Mouse (Mus musculus) ES-Bruce4 (cell line): ENCODE measurements around the gene Brwd1. TPM values are rescaled to one million over a fixed set of nuclear protein-coding genes. Genes with fewer than 3 reads are reported as not detected.
"Not testable (repeated sequence)": the region's sequence is repeated elsewhere in the genome, so short reads cannot be mapped to it uniquely, and the experiment has no call there.

Experiments
- H3K27ac ChIP-seq: 2 replicates; pipeline ENCODE4 v1.5.1; 2012; ENCODE audit warnings: low read length, inconsistent platforms; ENCODE audit not compliant: insufficient read depth
- H3K27me3 ChIP-seq: 2 replicates; pipeline ENCODE4 v1.6.1; 2012; ENCODE audit warnings: mild to moderate bottlenecking, low read length, inconsistent platforms; ENCODE audit not compliant: control insufficient read depth, poor library complexity, insufficient read depth, severe bottlenecking
- H3K36me3 ChIP-seq: 2 replicates; pipeline ENCODE4 v1.6.1; 2012; ENCODE audit warnings: inconsistent platforms, mild to moderate bottlenecking, low read length, moderate library complexity; ENCODE audit not compliant: control insufficient read depth, poor library complexity, insufficient read depth, severe bottlenecking
- H3K4me1 ChIP-seq: one replicate; pipeline ENCODE4 v1.8.1; 2011; ENCODE audit warnings: low read length; ENCODE audit not compliant: control insufficient read depth, insufficient read depth
- H3K4me3 ChIP-seq: 2 replicates; pipeline ENCODE4 v1.5.1; 2011; ENCODE audit warnings: low read depth, mild to moderate bottlenecking, low read length
- H3K9ac ChIP-seq: 2 replicates; pipeline ENCODE4 v1.6.1; 2012; ENCODE audit warnings: low read depth, mild to moderate bottlenecking, inconsistent platforms; ENCODE audit not compliant: poor library complexity, severe bottlenecking
- H3K9me3 ChIP-seq: replicated peaks from 2 replicates; pipeline ENCODE4 v1.6.1; 2012; ENCODE audit warnings: mild to moderate bottlenecking, low read length, inconsistent platforms; ENCODE audit not compliant: control insufficient read depth, poor library complexity, insufficient read depth, severe bottlenecking
- CTCF ChIP-seq: IDR thresholded peaks from one replicate; pipeline ENCODE4 v1.8.1; 2011; ENCODE audit warnings: low read depth, low read length
- EP300 ChIP-seq: IDR thresholded peaks from 2 replicates; pipeline ENCODE4 v1.6.1; 2011; ENCODE audit warnings: low read depth, low read length; ENCODE audit not compliant: insufficient read depth
- POLR2A ChIP-seq: IDR thresholded peaks from one replicate; pipeline ENCODE4 v1.8.1; 2011; ENCODE audit warnings: low read length; ENCODE audit not compliant: insufficient read depth
- polyA plus RNA-seq: library from polyadenylated mRNA; stranded (reverse); fragments of >200 nt; gene quantifications from 2 replicates; pipeline ENCODE4 v1.2.4, GENCODE M21; 2011; ENCODE audit warnings: low read depth; ENCODE audit not compliant: missing spikeins, insufficient read depth, insufficient read length

The Brwd1 gene
- polyA plus RNA-seq, 1 experiment, result 200 TPM

DNA sequence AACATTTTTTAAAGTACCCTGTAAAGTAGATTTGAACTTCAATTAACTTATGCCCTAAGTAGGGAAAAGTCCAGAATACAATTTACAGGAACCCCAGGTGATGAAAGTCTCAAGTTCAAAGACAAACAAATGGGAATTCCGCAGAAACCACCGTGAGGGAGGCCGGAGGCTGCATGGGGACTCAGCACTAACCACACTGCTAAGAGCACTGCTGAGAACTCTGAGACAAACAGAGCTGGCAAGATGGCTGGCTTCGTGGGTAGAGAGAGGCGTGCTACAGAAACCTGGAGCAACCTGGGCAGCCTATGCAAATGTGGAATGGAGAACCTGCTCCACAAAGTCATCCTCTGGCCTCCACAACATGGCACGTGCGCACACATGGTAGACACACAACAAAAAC lies 86.2 kb downstream of the Brwd1 start:
- TF ChIP-seq EP300 (no peak), POLR2A (no peak)
- no peak overlapping the region for H3K9ac ChIP-seq
- H3K4me3 ChIP-seq, result no peak overlapping the region
- no peaks in the 10 kb centered on the region for H3K4me1 ChIP-seq
- no peaks in the 10 kb centered on the region for H3K27me3 ChIP-seq
- peaks cover 18% of the 10 kb centered on the region for H3K36me3 ChIP-seq
- H3K27ac ChIP-seq, result no peak overlapping the region
- no peaks in the 10 kb centered on the region for H3K9me3 ChIP-seq

DNA sequence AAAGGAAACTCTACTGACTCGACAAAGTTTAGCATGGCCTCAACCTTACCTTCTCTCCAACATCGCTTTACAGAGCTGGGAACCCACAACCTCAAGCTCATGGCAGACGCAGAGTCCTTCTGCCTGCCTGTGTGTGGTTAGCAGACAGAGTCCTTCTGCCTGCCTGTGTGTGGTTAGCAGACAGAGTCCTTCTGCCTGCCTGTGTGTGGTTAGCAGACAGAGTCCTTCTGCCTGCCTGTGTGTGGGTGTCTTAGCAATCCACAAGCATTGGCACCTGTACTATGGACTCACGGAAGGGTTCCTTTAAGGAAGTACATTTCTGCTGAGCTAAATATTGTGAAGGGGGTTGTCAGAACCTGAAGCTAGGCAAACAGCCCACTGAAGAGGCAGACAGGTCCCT lies 87.8 kb downstream of the Brwd1 start:
- not testable (repeated sequence) for H3K27ac ChIP-seq, H3K9me3 ChIP-seq, H3K4me3 ChIP-seq, H3K9ac ChIP-seq, H3K36me3 ChIP-seq, H3K27me3 ChIP-seq, H3K4me1 ChIP-seq

DNA sequence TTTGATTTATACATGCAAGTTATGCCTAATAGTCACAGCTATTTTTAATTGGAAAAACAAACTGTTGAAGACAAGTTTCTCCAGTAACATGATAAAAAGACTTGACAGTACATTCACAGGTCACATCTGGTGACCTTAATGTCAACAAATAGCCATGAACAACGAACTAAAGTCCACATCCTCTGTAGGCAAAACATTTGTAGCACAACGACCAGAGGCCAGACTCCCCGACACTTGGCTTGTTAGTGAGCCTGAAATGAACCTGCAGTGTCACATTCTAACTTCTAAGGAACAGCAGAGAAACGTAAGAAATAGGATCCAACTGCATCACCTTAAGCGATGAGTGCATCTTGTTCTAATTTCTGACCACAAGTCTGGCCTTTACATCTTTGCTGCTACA lies 89.7 kb downstream of the Brwd1 start:
- no peak overlapping the region for H3K4me3 ChIP-seq
- TF ChIP-seq POLR2A (no peak), EP300 (no peak), CTCF (no peak)
- H3K27me3 ChIP-seq, result no peaks in the 10 kb centered on the region
- H3K4me1 ChIP-seq, result no peaks in the 10 kb centered on the region
- peaks cover 9% of the 10 kb centered on the region for H3K36me3 ChIP-seq
- no peak overlapping the region for H3K9ac ChIP-seq
- no peaks in the 10 kb centered on the region for H3K9me3 ChIP-seq
- H3K27ac ChIP-seq, result no peak overlapping the region

DNA sequence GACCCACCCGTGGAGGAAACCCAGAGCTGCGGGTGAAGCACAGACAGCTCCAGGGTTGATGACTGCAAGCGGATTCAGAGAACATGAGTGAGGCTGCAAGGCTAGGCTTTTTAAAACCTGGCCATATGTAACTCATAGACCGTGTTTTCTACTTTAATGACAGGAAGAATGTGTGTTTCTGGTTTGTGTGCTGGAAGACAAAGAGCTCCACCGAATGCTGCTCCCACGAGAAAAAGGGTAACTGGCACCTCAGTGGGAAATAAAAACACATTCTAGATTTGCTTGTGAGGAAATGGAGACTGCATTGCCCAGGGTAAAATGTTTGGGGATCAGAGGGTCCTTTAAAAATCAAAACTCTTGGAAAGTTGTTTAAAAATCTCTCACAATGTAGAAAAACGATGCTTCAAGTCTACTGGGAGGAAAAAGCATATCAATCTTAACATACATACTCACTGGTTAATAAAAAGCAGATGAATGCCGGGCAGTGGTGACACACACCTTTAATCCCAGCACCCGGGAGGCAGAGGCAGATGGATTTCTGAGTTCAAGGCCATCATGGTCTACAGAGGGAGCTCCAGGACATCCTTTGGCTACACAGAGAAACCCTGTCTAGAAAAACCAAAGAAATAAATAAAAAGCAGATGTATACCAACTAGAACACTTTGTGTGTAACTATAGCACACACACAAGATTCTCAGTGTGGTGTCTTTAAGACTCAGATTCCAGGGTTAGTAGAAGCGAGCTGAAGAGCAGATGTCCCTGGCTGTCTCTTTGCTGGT lies 91.0 kb downstream of the Brwd1 start:
- peak overlapping the region; percentile 79 for H3K9ac ChIP-seq
- no peak overlapping the region for H3K27ac ChIP-seq
- H3K27me3 ChIP-seq, result no peaks in the 10 kb centered on the region
- peaks cover 14% of the 10 kb centered on the region for H3K36me3 ChIP-seq
- H3K4me3 ChIP-seq, result peak overlapping the region; percentile 91
- TF ChIP-seq EP300 (no peak), CTCF (no peak), POLR2A (no peak)
- H3K9me3 ChIP-seq, result no peaks in the 10 kb centered on the region
- no peaks in the 10 kb centered on the region for H3K4me1 ChIP-seq

DNA sequence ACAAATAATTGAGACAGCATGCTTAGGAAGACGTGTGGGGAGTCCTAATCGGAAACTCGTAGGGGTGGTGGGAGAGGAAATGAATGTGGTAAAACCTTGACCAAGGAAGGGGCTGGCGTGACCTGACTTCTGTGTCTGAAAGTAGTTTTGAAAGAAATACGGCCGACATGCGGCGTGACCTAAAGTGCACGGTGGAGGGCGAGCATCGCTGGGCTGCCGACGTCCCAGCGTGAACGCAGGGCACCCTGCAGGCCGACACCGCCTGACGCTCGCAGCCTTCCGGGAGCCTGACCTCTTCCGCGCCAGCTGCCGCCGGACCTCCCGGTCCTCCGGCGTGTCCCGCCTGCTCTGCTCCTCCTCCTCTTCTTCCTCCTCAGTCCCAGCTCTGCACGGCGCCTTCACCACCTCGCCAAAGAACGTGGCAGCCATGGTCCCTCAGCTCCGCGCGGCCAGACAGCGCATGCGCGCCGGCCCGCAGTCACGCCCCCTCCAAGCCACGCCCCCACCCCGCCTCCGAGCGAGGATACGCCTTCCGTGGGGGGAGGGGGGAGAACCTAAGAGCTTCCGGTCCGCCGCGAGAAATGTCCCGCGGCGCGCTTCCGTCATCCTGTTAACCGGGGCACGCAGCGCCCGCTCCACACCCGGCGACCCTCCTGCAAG lies 91.7 kb downstream of the Brwd1 start, which contains the start of gene Psmg1:
Gene Psmg1 (minus strand): TSS at position 499 of the 660 bp plus-strand sequence.
- peaks cover 14% of the 10 kb centered on the region for H3K36me3 ChIP-seq
- TF ChIP-seq POLR2A (peak; percentile 90), EP300 (peak; percentile 13; the same call in 1 of the 2 replicates), CTCF (no peak)
- peak within 1 kb of the TSS; percentile 79 for H3K9ac ChIP-seq
- no peaks in the 10 kb centered on the region for H3K27me3 ChIP-seq
- no peak within 1 kb of the TSS for H3K27ac ChIP-seq
- no peaks in the 10 kb centered on the region for H3K4me1 ChIP-seq
- H3K4me3 ChIP-seq, result peak within 1 kb of the TSS; percentile 97
- H3K9me3 ChIP-seq, result no peaks in the 10 kb centered on the region

DNA sequence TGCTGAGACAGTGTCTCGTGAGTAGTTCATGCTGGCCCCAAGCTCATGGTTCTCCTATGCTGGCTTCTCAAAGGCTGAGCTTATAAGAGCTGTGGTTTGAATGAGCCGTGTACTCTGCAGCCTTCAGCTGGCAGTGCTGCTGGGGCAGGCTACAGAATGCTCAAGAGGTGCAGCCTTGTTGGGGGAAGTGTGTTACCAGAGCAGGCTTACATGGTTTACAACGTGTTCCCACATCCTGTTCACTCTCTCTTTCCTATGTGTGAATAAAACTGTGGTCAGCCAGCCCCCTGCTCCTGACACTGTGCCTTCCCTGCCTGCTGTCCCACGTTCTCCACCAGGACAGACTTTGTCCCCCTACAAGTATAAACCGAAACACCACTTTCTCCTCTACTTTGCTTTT lies 97.4 kb downstream of the Brwd1 start:
- H3K36me3 ChIP-seq, result peaks cover 24% of the 10 kb centered on the region
- no peaks in the 10 kb centered on the region for H3K27me3 ChIP-seq
- H3K9me3 ChIP-seq, result no peaks in the 10 kb centered on the region
- no peak overlapping the region for H3K9ac ChIP-seq
- H3K4me1 ChIP-seq, result no peaks in the 10 kb centered on the region
- no peak overlapping the region for H3K27ac ChIP-seq
- no peak for TF ChIP-seq POLR2A
- H3K4me3 ChIP-seq, result no peak overlapping the region
